Mouse (Mus musculus) urinary bladder, adult 2 months (tissue): Measurements from ENCODE around the gene Dbn1. TPM values are rescaled to one million over a fixed set of nuclear protein-coding genes. Genes with fewer than 3 reads are reported as not detected.
"Not testable (repeated sequence)": the region's sequence is repeated elsewhere in the genome, so short reads cannot be mapped to it uniquely, and the experiment has no call there.

Source experiments
- DNase-seq: peaks from one replicate; pipeline ENCODE4 v3.0.0; 2022; ENCODE audit warnings: low spot score
- polyA plus RNA-seq: library from polyadenylated mRNA; depleted of rRNA; stranded (reverse); fragments of >200 nt; gene quantifications from 2 replicates; pipeline ENCODE4 v1.2.3, GENCODE M21; 2012; rRNA removed

The Dbn1 gene
- polyA plus RNA-seq, 1 experiment, result 43.0 TPM

GRCm38 (mm10) chr13:55450511-55450980 lies 37.4 kb downstream of the Dbn1 start:
- no peak for DNase-seq

DNA sequence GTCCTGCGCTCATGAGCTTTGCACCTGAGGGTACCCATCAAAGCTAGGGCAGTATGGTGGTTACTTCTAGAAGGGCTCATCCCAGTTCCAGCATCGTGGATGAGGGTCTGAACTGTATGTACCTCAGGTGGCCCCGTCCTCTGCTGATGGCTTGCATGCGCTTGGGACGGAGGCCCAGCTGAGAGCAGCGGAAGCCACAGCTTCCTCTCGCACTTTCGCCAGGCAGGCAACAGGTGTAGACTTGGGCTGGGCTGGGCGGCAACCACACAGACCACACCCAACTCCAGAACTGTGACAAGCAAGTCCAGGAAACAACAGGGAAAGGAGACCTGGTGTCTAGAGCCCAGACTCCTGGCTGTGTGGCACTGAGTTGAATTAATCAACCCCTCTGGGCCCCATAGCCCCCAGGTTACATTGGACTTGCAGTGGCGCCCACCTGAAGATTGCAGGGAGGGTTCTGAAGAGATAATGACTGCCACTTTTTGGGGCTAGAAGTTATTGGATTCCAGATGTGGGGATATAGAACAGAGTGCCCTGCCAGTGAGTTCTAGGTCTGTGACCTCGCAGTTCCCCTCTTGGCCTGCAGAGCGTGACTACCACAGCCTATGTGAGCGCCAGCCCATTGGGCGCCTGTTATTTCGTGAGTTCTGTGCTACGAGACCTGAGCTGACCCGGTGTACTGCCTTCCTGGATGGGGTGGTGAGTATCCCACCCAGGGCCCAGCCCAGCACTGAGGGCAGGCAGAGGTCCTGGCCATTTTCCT lies 38.1 kb downstream of the Dbn1 start:
- no peak for DNase-seq

GRCm38 (mm10) chr13:55449205-55449604 lies 38.7 kb downstream of the Dbn1 start:
- no peak for DNase-seq

DNA sequence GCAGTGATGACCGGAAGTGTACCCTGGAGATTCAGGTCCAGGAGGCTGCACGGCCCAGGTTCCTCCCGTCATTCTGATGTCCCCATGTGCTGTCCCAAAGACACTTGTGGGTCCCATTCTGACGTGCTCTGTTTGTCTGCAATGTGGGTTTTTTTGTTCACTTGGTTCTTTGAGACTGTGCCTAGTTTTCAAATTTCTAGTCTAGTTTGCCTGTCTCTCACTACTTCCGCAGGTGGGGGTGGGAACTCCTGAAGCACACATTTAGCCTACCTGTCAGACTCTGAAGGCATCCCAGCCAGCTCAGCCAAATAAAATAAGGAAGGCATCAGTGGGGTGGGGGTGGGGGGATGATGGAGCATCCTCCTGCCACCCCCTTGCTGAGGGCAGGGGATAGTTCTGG lies 39.8 kb downstream of the Dbn1 start:
- DNase-seq, result no peak

DNA sequence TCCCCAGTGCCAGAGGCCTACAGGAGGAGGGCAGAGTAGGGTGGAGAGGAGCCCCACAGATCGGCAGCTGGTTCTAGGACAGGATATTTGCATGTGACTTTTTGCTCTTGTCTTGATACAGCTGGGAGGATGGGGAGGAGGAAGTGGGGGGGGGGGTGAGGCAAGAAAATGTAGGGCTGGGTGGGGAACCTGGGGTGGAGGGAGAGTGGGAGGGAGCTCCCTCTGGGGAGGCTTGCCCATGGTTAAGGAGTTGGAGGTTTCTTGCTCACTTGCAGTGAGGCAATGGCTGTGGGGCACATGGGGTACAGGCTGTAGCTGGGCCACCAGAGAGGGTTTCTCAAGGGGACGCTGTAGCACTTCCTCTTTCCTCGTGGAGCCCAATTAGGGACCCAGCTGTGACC lies 40.4 kb downstream of the Dbn1 start:
- no peak for DNase-seq

DNA sequence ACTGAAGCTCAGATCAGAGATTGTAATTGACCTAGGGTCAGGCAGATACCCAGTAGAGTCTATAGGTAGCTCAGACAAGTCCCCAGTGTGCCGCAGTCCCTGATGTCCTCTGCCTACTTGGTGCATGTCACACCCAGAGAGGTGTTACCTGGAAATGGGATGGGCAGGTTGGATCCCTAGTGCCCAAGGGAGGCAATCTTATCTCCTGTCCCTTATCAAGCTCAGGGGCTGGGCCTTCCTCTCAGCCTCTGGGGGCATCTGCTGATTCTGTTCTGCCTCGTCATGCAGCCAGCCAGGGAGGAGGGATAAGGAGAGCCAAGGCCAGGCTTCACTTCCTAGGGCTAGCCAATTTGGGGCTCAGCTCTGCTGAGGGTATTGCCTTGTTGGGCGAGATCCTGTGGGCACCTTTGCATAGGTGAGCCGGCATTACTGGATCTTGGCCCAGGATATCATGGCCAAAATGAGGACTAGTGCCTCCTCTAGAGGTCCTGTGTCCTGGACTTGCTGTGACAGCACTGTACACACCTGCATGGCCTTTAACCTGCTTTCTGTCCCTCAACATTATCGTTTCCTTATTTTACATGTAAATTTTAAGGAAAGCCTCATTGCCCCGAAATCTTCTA lies 41.3 kb downstream of the Dbn1 start:
- DNase-seq, result no peak

DNA sequence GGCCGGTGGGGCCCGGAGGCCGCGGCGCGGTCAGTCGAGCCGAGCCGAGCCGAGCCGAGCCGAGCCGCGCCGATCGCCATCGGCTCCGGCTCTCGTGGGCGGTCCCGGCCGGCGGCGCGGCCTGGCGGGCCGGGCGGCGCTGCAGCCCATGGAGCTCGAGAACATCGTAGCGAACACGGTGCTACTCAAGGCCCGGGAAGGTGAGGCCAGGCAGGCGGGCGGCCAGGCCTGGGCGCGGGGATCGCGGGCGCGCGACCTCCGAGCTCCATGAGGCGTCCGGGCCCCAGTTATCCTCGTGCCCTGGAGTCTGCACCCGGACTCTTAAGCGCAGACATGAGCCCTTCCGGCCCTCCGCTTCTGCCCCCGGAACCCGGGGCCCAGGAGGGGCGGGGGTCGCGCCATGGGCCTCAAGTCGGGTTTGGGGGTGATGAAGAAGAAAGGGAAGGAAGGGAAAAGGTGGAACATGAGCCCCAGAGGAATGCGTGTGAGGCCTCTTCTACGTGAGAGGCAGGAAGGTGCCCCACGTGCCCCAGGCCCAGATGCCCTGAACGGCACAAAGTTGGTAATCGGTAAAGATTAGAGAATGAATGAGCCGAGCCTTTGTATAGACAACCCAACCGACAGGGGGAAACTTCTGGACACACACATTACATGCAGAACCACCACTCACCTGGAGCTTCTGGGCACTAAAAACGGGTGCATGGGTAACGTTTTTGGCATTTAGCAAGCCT lies 42.4 kb downstream of the Dbn1 start:
- DNase-seq, result no peak

- peak; percentile 94 for DNase-seq
Measured at GRCm38 (mm10) chr13:55444937-55445315, 43.0 kb downstream of the Dbn1 start, which contains the start of gene Grk6. Gene Grk6, plus strand, starts transcription at chr13:55445072.

- no peak for DNase-seq
Measured at GRCm38 (mm10) chr13:55444286-55444936, 43.5 kb downstream of the Dbn1 start.

- DNase-seq, result no peak
Measured at GRCm38 (mm10) chr13:55443799-55444285, 44.1 kb downstream of the Dbn1 start.

- DNase-seq, result not testable (repeated sequence)
Measured at GRCm38 (mm10) chr13:55437111-55437629, 50.7 kb downstream of the Dbn1 start.

DNA sequence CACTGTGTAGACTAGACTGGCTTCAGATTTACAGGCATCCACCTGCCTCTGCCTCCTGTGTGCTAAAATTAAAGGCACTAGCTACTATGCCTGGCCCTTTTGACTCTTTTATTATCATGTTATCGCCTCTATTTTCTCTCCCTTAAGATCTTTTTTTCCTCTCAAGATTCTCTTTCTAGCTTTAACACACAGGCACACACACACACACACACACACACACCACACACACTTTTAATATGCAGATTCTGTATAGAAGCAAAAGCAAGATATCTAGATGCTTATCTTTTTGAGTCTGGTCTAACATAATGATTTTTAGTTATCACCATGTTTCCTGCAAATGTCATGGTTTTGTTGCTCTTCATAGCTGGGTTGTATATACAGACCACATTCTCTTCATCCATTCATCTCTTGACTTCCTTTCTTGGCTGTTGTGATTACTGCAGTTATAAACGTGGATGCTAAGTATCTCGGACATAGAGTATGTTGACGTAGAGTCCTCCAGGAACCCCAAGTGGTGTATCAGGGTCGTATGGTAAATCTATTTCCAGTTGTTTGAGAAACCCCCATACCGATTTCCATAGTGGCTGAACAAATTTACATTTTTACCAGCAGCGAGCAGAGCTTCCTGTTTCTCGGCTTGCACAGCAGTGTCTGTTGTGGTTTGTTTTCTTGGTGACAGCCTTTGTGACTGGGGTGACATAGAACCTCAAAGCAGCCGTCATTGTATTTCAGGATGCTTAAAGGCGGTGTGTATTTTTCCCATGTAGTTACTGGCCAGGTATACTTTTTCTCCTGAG lies 55.8 kb downstream of the Dbn1 start:
- no peak for DNase-seq

DNA sequence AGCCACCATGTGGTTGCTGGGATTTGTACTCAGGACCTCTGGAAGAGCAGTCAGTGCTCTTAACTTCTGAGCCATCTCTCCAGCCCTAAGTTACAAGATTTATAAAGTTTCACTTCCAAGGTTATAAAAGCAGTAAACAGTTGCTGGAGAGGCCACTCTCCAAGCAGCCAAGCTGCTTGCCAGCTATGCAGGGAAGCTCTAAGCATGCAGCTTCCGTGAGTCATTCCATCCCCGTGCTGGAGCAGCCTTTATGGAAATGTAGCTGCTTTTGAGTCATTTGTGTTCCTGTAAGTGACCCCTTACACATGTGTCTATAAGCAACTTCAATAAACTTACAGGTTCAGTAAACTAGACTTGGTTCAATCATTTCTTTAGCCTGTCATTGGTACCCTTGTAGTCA lies 57.3 kb downstream of the Dbn1 start:
- DNase-seq, result no peak

DNA sequence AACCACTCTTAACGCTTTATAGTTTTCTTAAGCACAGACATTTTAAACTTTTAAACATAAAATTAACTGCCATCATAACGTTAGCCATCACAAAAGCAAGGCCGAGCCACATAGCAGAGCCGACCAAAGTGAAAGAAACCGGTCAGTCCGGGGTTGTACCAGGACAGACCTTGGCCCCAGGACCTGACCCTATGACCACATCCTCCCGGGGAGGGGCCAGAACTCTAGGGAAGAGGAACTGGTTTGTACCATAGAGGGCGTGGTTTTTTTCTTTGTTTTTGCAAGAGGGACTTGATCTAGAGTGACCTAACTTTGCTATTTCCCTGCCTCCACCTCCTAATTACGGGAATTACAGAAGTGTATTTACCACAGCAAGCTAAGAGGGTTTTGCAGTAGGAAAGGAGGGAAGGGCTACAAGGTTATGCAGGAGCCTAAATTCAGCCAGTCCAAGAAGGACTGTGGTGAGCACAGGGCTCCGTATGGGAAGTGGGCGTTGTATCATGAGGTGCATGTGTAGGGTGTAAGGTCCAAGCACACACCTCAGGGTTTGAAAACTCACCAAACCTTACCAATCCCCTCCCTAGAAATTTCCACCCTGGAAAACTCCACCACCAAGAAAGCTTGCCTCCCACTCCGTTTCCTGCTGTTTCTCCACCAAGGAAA lies 58.6 kb downstream of the Dbn1 start:
- no peak for DNase-seq

- DNase-seq, result no peak
Measured at GRCm38 (mm10) chr13:55426613-55427012, 61.3 kb downstream of the Dbn1 start, which contains the start of gene F12. Gene F12, minus strand, starts transcription at chr13:55426793.

Other genes starting within 250 kb of the Dbn1 start
- gene Prelid1, start 167.6 kb downstream of the Dbn1 start, polyA plus RNA-seq, result 168 and 176 TPM in 2 replicates
- 100.0 and 134 TPM in 2 replicates for gene Rab24, start 166.2 kb downstream of the Dbn1 start, polyA plus RNA-seq
- 1.3 and 1.9 TPM in 2 replicates for gene Mxd3, start 158.3 kb downstream of the Dbn1 start, polyA plus RNA-seq
- gene Lman2, start 125.3 kb downstream of the Dbn1 start, polyA plus RNA-seq, result 67.3 and 72.5 TPM in 2 replicates
- 2.0 and 2.7 TPM in 2 replicates for gene Rgs14, start 118.4 kb downstream of the Dbn1 start, polyA plus RNA-seq
- 0.44 and 0.52 TPM in 2 replicates for gene Slc34a1, start 89.9 kb downstream of the Dbn1 start, polyA plus RNA-seq
- not detected in 2 replicates for gene Pfn3, start 72.9 kb downstream of the Dbn1 start, polyA plus RNA-seq
- 0.06 and 0.07 TPM in 2 replicates for gene F12, start 61.3 kb downstream of the Dbn1 start, polyA plus RNA-seq
- 37.4 and 42.4 TPM in 2 replicates for gene Grk6, start 43.0 kb downstream of the Dbn1 start, polyA plus RNA-seq
- 3.5 and 3.8 TPM in 2 replicates for gene Prr7, start 23.8 kb downstream of the Dbn1 start, polyA plus RNA-seq
- 382 and 383 TPM in 2 replicates for gene Pdlim7, start 25.6 kb upstream of the Dbn1 start, polyA plus RNA-seq
- 5.1 and 6.9 TPM in 2 replicates for gene Dok3, start 41.2 kb upstream of the Dbn1 start, polyA plus RNA-seq
- gene Ddx41, start 48.5 kb upstream of the Dbn1 start, polyA plus RNA-seq, result 45.1 and 51.6 TPM in 2 replicates
- 86.0 and 97.9 TPM in 2 replicates for gene Fam193b, start 83.0 kb upstream of the Dbn1 start, polyA plus RNA-seq
- 136 and 157 TPM in 2 replicates for gene Tmed9, start 85.6 kb upstream of the Dbn1 start, polyA plus RNA-seq
- 17.7 and 22.1 TPM in 2 replicates for gene B4galt7, start 111.8 kb upstream of the Dbn1 start, polyA plus RNA-seq
- gene Caml, start 134.9 kb upstream of the Dbn1 start, polyA plus RNA-seq, result 44.0 and 46.8 TPM in 2 replicates
- gene Ddx46, start 146.9 kb upstream of the Dbn1 start, polyA plus RNA-seq, result 33.9 and 35.8 TPM in 2 replicates
- 66.3 and 72.9 TPM in 2 replicates for gene B230219D22Rik, start 205.0 kb upstream of the Dbn1 start, polyA plus RNA-seq
- gene Txndc15, start 226.5 kb upstream of the Dbn1 start, polyA plus RNA-seq, result 47.4 and 47.8 TPM in 2 replicates
- gene Pcbd2, start 239.3 kb upstream of the Dbn1 start, polyA plus RNA-seq, result 66.6 and 70.3 TPM in 2 replicates